ENCODE assay signal across 8 mouse cellular contexts in the genomic region with DNA sequence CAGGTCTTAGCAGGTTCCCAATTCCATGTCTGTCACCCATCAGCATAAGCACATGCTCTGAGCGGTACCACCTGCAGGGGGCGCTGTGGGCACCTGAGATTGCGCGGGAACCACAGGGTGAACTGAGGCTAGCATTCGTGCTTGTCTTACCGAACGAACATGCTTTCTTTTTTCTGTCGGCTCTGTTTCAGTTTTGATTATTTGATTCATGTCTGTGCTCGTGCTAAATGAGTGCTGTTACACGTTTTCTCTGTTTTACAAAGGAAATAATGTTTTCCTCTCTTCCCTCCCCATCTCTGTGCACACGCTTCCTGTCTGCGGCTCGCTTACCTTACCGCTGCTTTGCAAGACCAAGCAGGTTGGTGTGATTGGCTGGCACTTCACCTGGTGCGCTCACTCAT. TPM values are rescaled to one million over a fixed set of nuclear protein-coding genes. Genes with fewer than 3 reads are reported as not detected.
A peak's percentile ranks its signal among the peaks of the same experiment; 100 is the strongest.
DNase-seq lines count a peak whose midpoint lies in the region.

No protein-coding gene starts in this region.

- no peak overlapping the region for H3K27ac ChIP-seq in heart, embryonic 10.5 days
- H3K27ac ChIP-seq in embryonic facial prominence, embryonic 10.5 days (replicated peaks) = no peak overlapping the region

- 0 out of 2 replicates have a peak overlapping the region, but pooled peaks have one; percentile 5 for H3K4me3 ChIP-seq in heart, embryonic 10.5 days
- H3K4me3 ChIP-seq in embryonic facial prominence, embryonic 10.5 days = no peak overlapping the region

- no peak for DNase-seq in heart, embryonic 10.5 days (ENCODE audit: low spot score)
- no peak for DNase-seq in heart, adult 11 months
- peak; percentile 86 for DNase-seq in A20 (ENCODE audit: low read depth, low spot score)
- peak; percentile 55 for DNase-seq in NIH3T3 (ENCODE audit: low read depth)
- DNase-seq in embryonic facial prominence, embryonic 10.5 days (ENCODE audit: low spot score) = peak; percentile 72
- peak; percentile 27 to 35 for DNase-seq in layer of hippocampus, postnatal 14 days (ENCODE audit: low spot score in 2 of 2)
- DNase-seq in mesoderm, embryonic 11.5 days (ENCODE audit: low read depth, low spot score) = peak; percentile 53
- peak; percentile 76 for DNase-seq in thymus, postnatal 25 days

- no peaks in the 10 kb centered on the region for H3K4me1 ChIP-seq in heart, embryonic 10.5 days
- no peaks in the 10 kb centered on the region for H3K4me1 ChIP-seq in embryonic facial prominence, embryonic 10.5 days

- H3K27me3 ChIP-seq in heart, embryonic 10.5 days (ENCODE audit: insufficient read depth, poor library complexity, severe bottlenecking) = no peaks in the 10 kb centered on the region
- H3K27me3 ChIP-seq in embryonic facial prominence, embryonic 10.5 days (replicated peaks; ENCODE audit: low read depth, poor library complexity, severe bottlenecking) = no peaks in the 10 kb centered on the region

- 38% methylated on average over 15 of the region's 15 CpGs for WGBS in heart, embryonic 10.5 days
- WGBS in embryonic facial prominence, embryonic 10.5 days = 40% methylated on average over 15 of the region's 15 CpGs

- peaks cover 40% of the 10 kb centered on the region for H3K36me3 ChIP-seq in heart, embryonic 10.5 days
- peaks cover 88% of the 10 kb centered on the region for H3K36me3 ChIP-seq in embryonic facial prominence, embryonic 10.5 days (replicated peaks)

- no peaks in the 10 kb centered on the region for H3K9me3 ChIP-seq in heart, embryonic 10.5 days
- H3K9me3 ChIP-seq in embryonic facial prominence, embryonic 10.5 days = no peaks in the 10 kb centered on the region

RNA-seq across cellular contexts. Expression of a gene that starts 23.2 kb away (rescaled TPM):
- 32.7 and 47.1 TPM in 2 replicates for polyA plus RNA-seq in heart, embryonic 10.5 days (2016; fragmentation: Nextera tagmentation; extraction: Ambion mirVana)
- 68.0 and 77.6 TPM in 2 replicates for polyA plus RNA-seq in embryonic facial prominence, embryonic 10.5 days (2016; fragmentation: Nextera tagmentation; extraction: Ambion mirVana)
- 100 to 1,000 TPM; 140 to 149 TPM for total RNA-seq in layer of hippocampus, postnatal 14 days (2021)

RNA-seq across cellular contexts. Expression of a gene that starts 28.1 kb away (rescaled TPM):
- polyA plus RNA-seq in heart, embryonic 10.5 days (2016; fragmentation: Nextera tagmentation; extraction: Ambion mirVana) = 0.39 and 0.72 TPM in 2 replicates
- polyA plus RNA-seq in embryonic facial prominence, embryonic 10.5 days (2016; fragmentation: Nextera tagmentation; extraction: Ambion mirVana) = 0.61 and 0.72 TPM in 2 replicates
- not detected for total RNA-seq in layer of hippocampus, postnatal 14 days (2021)

RNA-seq across cellular contexts. Expression of a gene that starts 44.1 kb away (rescaled TPM):
- polyA plus RNA-seq in heart, embryonic 10.5 days (2016; fragmentation: Nextera tagmentation; extraction: Ambion mirVana) = not detected in 2 replicates
- polyA plus RNA-seq in embryonic facial prominence, embryonic 10.5 days (2016; fragmentation: Nextera tagmentation; extraction: Ambion mirVana) = not detected in 2 replicates
- not detected for total RNA-seq in layer of hippocampus, postnatal 14 days (2021)

Comparison
In these comparisons a context has a peak if more than half of its experiments do, and no peak if none do; other contexts are left out.
1. DNase-seq: peak in A20 (single experiment), NIH3T3 (single experiment), embryonic facial prominence, embryonic 10.5 days (single experiment), layer of hippocampus, postnatal 14 days (2 of 2), mesoderm, embryonic 11.5 days (single experiment) and thymus, postnatal 25 days (single experiment); none in heart, embryonic 10.5 days (single experiment) and heart, adult 11 months (single experiment).